Mouse (Mus musculus) v-Abl transformed pro-B cells (cell line): Measurements from ENCODE around the gene Tctn3.
"Not testable (repeated sequence)": the region's sequence is repeated elsewhere in the genome, so short reads cannot be mapped to it uniquely, and the experiment has no call there.

Experiments
- in situ Hi-C, 2 experiments: fragments of 400-800 bp; cut with MboI; formaldehyde crosslinking; loops; one replicate each; pipeline ENCODE4 v1.15.1; 2025; ENCODE audit not compliant: unreplicated experiment in 2 of 2

The Tctn3 gene

GRCm38 (mm10) chr19:40567616-40568015 lies 44.4 kb downstream of the Tctn3 start:
- in situ Hi-C loops: no loop called here

GRCm38 (mm10) chr19:40563880-40564645 lies 48.0 kb downstream of the Tctn3 start:
- in situ Hi-C loops: no loop called here

- in situ Hi-C loops: not testable (repeated sequence)
Observed at GRCm38 (mm10) chr19:40561521-40561920, 50.5 kb downstream of the Tctn3 start.

DNA sequence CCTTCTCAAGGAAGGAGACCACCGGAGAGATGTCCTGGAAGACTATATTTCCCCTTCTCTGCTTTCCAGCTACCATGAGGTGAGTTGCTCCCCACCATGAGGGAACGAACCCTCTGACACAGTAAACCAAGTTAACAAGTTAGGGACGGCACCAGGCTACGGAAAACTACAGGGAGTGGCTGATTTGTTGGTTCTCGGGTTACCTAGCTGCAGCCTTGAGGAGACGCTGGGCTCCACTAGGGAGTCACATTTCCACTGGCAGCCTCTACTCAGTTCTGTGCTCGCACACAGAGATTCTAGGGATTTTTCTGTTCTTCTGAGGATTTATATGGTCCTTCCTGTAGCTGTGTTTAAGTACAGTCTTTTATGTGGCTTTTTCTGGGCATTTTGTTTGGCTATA lies 56.0 kb downstream of the Tctn3 start:
- in situ Hi-C loops: no loop called here

DNA sequence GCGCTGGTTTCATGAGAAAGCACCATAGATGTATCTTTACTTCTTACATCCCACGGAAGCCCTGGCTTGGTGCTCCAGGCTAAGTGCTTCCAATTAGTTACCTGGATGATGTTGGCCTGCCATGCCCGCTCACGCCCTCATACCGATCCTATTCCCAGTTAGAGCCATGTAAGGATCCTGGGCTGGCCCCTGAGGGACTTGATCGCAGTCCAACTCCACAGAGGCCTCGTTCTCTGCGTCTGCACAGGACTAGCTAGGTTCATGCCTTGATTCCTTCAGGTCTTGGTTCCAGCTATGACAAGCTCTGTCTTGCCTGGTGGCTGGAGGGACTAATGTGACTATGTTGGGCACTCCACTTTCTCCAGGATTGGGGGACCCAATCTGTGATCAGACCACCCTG lies 56.9 kb downstream of the Tctn3 start:
- in situ Hi-C loops: no loop called here

DNA sequence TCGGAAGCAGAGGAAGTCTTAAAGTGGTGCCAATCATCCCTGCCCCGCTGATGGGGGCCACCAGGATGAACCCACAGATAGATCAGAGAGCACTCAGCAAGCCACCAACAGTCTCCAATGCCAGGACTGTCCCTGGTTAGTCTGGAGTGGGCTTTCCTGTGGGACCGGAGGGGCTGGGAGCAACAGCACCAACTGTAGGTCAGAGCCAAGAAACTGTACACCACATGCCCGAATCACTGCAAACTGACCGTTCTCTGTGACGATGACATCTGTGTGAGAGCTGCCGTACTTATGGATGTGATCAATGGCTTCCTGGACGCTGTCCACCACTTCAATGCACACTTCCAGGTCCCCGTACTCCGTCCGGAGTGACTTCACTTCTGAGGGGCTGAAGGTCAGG lies 57.7 kb downstream of the Tctn3 start:
- in situ Hi-C loops: no loop called here

DNA sequence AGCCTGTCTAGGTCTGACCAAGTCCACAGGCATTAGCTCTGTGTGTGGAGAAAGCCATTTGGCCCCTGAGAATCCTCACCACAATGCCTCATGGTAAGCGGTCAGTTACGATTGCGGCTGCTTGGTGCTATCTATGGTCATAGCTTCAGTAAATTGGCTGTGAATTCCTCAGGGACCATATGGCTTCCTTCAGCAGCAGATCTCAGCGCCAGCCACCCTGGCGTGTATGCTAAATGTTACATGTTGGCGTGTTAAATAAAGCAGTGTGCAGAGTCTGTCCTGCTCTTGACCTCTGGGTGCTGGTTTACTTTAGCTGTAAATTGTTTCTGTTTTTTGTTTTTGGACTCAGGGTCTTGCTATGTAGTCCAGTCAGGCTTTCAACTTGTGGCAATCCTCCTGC lies 58.2 kb downstream of the Tctn3 start:
- in situ Hi-C loops: no loop called here

GRCm38 (mm10) chr19:40553014-40553789 lies 58.8 kb downstream of the Tctn3 start:
- in situ Hi-C loops: no loop called here

GRCm38 (mm10) chr19:40549516-40550135 lies 62.4 kb downstream of the Tctn3 start:
- in situ Hi-C loops: loop anchor here (10.0 to 25.0 kb wide), 2 partner anchors 1562 to 1565 kb away; no protein-coding TSS in a partner anchor

DNA sequence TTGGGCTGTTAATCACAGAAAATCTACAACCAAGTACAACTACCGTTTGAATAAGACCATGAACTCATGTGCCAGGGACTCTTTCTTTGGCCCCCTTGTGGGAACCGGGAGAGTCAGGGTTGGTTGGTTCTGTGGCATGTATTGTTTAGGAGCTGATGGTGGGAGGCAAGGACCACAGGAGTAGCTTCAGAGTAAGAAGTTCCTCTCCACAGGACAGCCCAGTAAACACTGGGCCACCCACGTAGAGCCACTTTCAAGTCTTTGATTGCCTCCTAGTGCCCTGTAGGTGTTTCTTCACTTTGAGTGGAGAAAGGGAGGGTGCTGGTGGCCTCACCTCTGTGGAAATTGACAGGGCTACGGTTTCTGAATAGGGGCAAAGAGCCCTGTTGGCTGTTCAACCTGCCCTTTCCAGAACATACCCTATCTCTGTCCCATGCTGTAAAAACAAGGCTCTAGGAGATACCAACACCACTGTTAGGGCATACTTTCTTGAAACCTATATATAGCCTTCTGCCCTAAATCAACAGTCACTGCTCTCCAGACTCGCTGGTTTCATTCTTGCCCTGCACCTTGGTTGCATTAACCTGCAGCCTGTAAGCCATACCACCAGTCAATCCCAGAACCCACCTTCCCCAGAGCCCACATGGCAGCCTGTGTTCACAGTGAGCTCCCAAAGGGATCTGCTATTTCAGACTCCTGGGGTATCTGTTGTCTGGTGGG lies 63.1 kb downstream of the Tctn3 start:
- in situ Hi-C loops: loop anchor here (10.0 to 25.0 kb wide), 2 partner anchors 1562 to 1564 kb away; no protein-coding TSS in a partner anchor

- in situ Hi-C loops: loop anchor here (10.0 to 25.0 kb wide), 2 partner anchors 1561 to 1564 kb away; no protein-coding TSS in a partner anchor
Observed at GRCm38 (mm10) chr19:40548386-40548785, 63.6 kb downstream of the Tctn3 start.
